Mouse (Mus musculus) cerebellum, postnatal 36 days (tissue): ENCODE measurements at regions not wholly inside any gene's neighbourhood (a gene's known extent, or its start where the extent isn't known, plus 50 kb on each side); places are given as distances from the start of the nearest gene placed in this dataset.

ENCODE experiments used
- DNase-seq, 2 experiments: peaks; one replicate each; pipeline ENCODE4 v3.0.0; 2021 to 2022; ENCODE audit warnings: mixed read lengths in 2 of 2

DNA sequence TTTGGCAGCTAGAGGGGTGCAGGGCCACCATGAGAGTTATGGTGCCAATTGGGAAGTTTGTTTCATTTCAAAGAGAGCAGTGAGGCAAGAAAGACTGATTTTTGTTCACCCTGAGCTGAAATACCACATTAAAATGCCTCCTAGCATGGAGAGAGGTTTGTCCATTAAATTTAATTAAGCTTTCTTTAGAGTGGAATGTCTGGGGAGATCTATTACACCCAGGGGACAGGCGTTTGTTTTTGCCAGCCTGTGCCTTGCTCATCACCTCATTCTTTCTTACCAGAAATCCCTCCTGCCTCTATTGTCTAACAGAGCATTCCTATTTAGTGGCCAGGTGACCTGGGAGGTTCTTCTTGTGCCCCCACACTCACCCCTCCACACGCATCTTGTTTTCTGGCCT lies 55.2 kb upstream of the Rcn1 start:
- DNase-seq = no peak

DNA sequence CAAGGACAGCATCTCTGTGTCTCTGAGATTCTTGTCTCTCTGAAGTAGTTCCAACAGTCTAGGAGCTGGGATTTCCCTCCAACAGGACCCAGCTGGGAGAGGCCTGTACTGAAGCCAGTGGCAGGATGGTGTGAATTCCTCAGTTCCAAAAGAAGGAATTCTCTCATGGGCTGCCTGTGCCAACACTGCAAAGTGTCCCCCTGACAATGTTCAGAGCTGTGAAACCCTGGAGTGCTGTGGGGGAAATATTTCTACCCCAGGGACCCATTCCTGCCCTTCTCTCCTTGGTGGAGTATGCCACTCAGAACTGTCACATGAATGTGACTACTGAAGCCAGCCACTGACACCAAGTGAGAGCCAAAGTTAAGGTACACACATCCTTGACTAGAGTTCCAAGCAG lies 55.7 kb upstream of the Rcn1 start:
- DNase-seq = no peak

DNA sequence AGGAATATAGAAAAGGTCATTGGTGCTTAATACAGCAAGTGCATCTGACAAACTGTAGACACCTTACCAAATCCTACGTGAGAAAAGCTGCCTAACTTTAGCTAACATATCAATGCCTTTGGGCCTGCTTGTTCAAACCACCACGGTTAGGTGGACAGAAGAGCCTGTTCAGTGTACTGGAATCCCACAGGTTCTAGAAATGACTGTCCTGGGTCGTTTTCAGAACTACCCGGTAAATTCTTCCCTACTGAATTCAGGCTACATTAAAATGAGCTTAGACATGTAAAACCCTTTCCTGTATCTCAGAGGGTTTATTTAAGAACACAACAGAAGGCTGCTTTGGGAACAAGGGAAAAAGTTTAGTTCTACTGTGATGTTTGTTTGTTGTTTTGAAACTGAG lies 59.5 kb upstream of the Rcn1 start:
- DNase-seq = no peak

DNA sequence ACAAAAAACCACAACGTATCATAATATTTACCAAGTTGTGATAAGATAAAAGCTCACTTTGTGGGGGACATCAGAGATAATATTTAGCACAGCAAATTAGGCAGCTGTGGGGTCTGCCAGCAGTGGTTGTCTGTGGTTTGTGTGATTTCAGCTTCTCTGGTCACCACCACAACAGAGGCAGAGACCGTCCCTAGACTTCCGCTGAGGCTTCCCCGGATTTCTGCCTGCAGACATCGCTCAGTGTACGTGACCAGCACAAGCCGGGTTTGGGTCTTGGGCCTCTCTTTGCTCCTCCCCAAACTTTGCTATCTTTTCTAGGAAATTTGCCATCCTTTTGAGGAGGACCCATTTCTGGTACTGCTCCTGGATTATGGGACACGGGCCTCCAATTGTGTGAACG lies 60.4 kb upstream of the Rcn1 start:
- DNase-seq = no peak

DNA sequence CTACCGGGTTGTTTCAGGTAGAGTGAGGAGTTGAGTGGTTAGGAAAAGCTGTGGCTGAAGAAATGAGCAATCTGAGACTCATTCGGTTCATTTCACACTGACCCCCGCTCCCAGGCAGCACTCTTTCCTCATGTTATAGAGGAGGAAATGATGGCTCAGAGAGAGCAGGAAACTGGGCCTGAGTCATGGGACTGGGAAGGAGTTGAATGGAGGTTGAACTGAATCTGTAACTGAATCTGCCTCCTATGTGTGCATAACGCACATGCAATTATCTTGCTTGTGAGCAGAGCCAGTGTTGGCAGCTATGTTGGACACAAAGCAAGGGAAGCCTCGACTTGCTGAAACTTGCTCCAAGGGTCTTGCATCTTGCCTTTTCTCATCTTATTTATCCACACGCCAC lies 66.5 kb upstream of the Rcn1 start:
- DNase-seq = no peak

DNA sequence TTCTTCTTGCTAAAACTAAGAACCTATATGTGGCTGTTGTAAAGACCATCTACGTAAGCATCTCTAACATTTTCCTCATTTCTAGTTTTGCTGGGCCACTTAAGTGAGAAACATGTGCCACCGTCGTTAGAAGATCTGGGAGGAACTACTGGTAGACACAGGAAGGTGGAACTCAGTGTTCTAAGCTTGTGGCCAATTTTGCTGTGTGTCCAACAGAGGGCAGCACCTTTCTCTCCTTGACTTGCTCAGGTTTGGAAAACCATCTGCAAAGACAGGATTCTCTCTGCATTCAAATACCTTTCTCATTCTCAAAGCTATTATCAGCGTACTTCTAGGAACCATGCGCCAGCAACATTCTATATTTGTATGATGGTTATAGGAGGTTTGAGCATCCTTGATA lies 69.8 kb upstream of the Rcn1 start:
- peak; percentile 69 to 79 for DNase-seq

DNA sequence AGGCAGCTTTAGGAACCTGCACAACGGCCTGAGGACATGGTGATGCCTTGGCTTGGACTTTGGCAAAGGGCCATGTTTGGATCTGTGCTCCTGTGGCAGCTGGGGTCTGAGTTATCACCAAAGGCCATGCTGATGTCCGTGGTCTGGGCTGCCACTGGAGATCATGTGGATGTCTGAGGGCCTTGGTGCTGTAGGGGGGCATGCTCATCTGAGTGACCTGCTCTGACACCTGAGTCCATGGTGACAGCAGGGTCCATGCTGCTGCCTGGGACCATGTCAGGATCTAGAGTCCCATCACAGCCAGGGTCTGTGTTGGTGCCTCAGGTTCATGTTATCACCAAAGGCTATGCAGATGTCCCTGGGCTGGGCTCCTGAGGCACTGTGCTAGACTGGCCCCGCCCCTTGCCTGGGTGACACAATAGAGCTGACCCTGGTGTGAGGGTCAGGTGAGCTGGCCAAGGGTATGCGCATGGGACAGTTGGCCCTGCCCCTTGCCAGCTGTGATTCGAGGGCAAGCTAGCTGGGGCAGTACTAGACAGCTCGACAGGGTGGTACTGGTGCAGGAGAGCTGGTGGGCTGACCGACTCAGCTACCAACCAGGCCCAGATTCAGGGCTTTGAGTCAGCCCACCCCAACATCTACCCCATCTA lies 77.0 kb upstream of the Rcn1 start:
- DNase-seq = no peak

DNA sequence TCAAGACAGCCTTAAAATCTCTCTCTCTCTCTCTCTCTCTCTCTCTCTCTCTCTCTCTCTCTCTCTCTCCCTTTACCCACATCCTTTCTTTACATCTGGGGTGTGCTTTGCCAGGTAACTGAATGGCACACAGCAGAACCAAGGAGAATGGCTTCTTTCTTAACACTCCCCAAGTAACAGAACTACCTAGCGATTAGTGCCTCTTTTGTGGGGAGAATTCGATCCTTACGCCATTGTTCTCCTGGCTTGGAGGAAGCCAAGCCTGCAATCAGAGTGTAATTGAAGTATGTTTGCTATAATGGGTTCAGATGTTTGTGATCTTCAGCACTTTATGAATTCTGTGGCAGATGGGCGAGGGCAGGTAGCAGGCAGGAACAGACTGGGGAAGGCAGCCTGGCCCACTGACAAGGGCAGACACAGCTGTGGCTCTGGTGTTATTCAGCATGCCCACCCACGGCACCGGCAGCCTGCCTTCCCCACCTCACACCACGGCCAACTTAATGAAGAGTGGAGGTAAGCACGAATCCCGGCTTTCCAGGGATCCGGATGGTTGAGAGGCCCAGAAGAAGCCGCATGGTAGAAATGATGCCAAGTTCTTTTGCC lies 83.0 kb upstream of the Rcn1 start:
- no peak for DNase-seq

DNA sequence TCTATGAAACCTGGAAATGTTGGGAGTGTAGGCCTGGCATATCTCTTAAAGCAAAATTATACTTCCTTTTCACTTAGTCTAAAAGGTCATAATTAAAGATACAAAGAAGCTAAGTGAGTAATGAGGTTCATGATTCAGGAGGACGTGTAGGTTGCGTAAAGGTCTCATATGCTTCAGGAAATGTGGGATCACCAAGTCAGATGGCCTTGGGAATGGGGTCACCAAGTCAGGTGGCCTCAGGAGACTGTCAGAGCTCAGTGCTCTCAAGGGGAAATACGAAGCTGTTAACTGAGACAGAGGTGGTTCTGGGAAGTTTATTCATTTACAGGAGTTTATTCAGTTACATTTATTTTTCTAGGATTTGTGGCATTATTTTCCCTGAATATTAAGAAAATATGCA lies 85.4 kb upstream of the Rcn1 start:
- no peak for DNase-seq

DNA sequence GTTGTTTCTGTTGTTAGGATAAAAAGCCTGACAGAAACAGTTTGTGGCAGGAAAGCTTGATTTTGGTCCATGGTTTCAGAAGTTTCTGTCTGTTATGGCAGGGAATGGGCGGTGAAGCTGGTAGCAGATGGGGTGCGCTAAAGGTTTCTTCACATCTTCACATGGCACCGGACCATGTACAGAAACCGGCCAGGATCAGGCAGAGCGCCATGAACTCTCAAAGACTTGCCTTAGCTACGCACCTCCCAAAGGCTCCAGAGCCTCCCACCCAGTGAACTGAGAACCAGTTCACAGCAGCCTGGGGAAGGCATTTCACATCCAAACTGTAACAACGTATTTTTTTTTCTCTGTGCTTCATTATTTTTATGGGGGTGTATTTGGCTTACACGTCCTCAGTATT lies 86.2 kb upstream of the Rcn1 start:
- DNase-seq = no peak

DNA sequence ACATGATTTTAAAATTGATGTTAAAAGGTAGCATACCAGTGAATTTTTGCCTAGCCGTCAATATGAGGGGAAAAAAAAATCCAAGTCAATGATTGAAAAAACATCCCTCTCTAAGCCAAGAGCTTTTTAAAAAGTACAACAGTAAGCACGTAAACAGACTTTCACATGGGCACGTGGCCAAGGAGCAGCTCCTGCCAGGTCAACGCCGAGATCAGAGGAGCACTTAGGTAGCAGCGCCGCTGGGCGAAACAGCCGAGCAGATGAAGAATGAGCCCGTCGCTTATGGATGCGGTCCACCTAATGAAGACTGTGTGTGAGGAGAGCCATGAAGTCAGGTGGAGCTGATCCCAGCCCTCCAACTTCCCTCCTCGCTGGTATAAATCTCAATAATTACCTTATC lies 96.7 kb upstream of the Rcn1 start:
- DNase-seq = peak; percentile 17 to 19

DNA sequence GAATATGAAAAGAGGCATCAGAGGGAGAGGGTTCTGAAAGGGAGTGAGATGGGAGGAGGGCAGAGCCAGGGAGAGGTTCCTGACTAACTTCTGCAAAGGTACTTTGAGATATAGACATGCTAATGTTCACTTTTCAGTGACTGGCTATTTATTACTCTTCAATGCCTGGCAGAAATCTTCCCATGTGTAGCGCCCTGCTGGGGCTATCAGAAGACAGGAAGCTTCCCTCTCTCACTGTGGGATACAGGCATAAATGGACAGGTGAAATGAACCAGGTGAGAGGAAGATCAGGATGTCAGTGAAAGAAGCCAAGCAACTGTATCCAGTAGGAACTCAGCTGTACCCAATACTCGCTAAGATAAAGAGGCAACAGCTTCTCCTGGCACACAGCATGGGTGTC lies 105.1 kb upstream of the Rcn1 start:
- no peak for DNase-seq

DNA sequence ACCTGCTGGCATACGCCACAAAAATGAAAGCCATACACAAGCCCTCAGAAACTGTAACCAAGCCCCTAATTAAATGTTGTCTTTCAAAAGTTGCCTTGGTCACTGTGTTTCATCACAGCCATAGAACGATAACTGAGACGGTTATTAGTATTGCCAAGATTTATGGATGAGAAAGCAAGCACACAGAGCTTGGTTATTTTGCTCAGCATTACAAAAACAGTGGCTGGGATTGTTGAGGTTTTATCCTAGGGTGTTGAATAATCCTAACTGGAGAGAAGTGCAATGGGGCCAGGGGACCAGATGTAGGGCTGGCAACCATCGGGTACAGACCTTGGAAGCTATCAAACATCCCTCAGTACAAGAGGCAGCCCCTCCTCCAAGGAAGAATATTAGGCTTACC lies 106.4 kb upstream of the Rcn1 start:
- no peak for DNase-seq

DNA sequence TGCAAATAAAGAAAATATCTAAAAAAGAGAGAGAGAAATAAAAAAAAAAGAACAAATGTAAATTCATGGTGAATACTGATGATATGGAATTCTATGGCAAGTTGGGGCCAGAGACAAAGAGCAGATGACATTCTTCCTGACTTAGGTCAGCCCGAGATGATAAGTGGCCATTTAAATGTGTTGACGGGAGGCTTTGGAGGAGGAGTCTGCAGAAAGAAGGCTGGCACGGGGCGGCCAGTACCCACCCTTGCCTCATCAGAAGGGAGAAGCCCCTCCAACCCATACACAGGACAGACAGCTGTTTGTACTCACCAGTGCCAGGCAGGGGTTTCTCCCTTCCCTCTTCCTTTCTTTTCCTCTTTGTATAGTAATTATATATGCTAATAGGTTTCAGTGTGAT lies 108.0 kb upstream of the Rcn1 start:
- DNase-seq = no peak

DNA sequence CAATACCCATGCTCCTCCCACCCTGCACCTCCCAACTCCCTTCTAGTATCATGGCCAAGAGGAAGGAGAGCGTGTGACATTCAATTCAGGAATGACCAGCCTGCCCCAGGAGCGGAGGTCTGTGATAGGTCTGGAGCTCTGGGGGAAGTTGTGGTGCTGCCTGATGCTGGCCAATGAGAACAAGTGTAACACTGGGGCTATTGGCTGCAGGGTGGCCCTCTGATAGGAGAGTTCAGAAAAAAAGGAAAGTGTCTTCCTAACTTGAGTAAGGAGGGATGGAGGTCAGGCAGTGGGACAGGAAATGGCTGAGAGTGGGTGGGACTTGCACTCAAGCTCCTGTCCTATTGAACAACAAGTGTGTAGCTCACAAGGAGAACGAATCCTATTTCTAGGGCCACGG lies 111.7 kb upstream of the Rcn1 start:
- DNase-seq = no peak

DNA sequence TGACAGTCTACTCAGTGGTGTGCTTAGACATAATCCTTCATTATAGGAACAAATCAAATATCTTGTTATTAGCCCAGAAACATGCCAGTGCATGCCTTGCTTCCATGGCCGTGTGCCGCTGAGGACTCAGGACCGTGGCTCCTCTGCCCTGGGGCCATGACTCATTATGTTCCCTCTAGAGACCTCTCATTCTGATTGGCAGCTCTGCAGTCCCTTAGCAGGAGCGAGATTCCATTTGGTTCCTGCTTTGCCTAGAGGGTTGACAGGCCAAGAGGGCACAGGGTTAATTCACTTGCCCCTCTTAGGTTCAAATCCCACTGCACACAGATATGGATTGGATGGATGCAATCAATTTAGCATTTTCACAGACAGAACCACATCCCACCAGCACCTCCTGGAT lies 112.6 kb upstream of the Rcn1 start:
- DNase-seq = no peak

DNA sequence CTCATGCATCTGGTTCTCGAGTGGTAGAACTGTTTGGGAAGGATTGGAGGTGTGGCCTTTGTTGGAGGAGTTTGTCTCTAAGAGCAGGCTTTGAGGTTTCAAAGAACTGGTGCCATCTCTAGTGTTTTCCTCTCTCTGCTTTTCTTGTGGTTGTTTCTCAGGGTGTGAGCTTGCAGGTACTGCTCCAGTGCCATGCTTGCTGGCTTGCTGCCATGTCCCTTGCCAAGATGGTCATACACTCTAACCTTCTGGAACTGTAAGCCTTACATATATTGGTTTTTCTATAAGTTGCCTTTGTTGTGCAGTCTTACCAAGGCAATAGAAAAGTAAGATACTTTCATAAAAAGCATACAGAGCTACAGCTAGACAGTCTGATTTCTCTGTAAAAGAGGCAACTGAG lies 115.1 kb upstream of the Rcn1 start:
- peak in 1 of 2 experiments; percentile 33 for DNase-seq

DNA sequence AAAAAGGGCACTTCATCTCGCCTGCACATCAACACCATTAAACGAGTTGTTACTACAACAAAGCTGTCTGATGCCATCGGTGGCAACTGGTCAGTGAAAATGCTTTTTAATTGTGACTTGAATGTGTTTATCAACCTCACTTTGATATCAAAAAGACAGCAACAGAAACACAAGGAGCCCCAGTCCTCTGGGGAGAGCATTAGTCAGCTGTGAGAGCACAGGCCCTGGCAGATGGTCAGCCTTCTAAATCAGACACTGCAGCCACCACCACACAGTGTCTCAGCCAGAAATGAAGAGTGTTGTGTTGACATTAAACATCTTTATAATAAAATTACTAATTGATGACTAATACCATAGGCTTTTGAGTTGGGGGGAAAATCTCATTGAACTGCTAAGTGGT lies 115.8 kb upstream of the Rcn1 start:
- peak; percentile 45 to 48 for DNase-seq

DNA sequence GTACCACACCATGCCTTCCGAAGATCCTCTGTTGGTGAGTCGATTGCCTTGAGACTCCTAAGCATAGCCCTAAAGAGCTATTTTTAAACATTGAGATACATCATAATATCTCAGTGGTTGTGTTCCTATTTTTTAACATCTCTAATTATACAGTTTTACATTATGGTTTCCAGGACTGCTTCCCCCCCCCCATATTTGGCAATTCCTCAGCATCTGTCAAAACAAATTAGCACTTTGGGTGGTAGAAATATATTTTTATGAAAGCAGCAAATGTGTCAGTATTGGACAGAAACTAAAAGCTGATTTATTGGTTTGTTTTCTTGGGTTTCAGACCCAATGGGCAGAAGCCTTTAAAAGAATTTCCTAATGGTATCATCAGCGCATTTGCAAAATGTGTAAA lies 116.2 kb upstream of the Rcn1 start:
- no peak for DNase-seq

DNA sequence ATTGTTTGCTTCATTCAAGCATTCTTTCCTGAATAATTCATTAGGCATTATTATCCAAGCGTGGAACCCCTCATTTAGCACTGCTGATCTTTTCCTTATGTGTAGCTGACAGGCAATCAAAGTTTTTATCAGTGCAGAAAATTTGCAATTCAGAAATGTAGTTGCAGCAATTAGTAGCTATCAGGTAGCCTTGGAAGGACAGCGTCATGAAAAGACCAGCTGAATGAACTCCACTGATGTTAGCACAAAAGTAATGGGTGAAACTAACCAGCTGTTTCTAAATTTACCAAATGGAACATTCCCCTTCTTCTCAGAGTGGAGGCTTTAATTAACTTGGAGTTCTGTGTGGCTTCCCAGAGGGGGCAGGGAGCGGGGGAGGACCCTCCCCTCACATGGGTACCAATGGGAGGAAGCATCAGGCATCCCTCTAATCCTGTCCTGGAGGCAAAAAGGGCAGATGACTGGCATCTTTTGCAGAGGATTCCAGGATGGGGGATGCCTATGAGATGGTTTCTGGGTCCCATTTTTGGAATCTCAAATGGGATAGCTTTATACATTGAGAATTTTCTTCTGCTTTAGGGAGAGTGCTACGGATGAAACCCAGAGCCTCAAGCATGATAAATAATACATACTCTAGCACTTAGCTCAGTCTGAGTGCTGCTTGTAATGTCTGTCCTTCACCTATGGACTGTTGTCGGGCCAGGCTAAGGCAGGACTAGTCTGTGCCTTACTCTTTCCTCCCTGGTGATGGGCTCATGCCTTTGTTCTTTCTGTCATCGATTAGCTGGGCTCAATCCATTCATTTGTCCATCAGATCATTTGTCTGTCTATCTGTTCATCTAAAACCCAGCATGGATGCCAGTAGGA lies 117.4 kb upstream of the Rcn1 start:
- no peak for DNase-seq

DNA sequence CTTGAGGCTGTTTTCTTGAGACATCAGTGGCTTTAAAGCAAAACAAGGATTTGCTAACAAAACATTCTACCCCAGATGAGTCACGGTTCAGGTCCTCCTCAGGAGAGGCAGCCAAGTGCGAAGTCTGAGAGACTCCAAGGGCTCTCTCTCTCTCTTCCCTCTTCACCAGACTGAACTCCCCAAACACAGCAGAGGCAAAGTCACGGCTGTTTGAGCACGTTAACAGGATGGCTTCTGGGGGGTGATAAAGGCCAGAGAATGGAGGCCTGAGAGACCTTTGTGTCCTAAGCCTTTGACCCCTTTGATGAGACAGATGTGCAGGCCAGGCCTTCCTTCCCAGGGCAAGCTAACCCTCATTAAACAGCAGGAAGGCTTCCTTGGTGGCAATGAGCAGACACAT lies 122.7 kb upstream of the Rcn1 start:
- DNase-seq = no peak

DNA sequence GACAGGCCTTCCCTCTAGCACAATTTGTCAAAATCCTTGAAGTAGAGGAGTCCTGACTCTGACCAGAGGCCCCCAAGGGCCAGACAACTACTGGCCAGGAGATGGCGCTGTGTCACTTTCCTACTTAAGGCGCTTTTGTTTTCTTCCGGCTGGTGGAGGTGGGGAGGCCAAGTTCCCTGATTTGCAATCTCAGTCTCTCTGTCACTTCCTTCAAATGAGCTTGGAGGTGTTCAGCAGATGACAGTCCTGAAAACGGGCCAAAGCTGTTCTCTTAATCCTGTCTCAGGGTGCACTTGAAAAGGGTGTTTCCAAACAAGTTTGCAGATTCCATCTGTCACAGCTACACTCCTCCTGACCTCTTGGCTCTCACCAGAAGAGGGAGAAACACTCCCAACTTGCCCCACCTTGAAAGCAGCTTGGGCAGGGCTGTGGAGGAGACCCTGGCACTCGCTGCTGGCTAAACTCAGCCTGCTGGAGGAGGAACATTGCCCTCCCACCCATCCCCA lies 124.2 kb upstream of the Rcn1 start:
- peak; percentile 67 to 69 for DNase-seq

DNA sequence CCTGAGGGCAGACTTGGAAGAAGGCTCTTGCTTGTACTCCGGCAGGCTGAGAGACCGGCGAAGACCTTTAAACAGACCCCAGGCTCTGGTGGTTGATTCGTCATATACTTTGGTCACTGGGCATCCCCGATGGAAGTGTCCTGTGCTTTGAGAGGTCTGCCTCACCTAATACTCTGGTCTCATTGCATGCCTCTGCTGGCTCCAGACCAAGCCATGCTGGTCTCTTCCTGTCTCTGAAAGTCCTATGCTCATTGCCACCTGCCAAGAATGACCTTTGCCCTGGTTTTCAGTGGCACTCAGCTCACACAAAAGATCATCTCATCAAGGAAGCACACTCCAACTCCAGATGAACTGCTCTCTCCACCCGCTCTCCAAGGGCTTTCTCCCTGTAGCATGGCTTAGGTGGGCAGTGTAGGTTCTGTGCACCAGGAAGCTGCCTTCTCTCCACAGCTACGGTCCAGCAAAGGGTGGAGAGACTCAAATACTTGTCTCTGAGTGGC lies 126.0 kb upstream of the Rcn1 start:
- no peak for DNase-seq

DNA sequence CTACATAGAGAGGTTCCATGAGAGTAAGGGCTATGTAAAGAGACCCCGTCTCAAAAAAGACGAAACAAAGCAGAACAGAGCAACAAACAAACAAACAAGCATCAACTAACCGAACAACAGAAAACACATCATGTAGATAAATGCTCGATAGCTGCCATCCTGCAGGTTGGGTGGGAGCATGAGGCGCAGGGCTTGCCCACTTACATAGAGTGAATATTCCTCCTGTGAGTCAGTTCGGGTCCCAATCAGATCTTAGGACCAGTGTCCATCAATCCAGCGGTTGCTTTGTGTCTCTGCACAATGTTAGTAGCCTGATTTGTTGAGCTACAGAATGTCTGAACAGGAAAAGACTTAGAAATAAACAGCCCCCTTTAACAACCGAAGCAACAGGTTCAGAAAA lies 129.4 kb upstream of the Rcn1 start:
- DNase-seq = no peak
